Mouse (Mus musculus) hindbrain, embryonic 14.5 days (tissue): ENCODE measurements around the gene Cdk5r2. TPM values are rescaled to one million over a fixed set of nuclear protein-coding genes. Genes with fewer than 3 reads are reported as not detected.

Source experiments
- ATAC-seq: fragments of 200-750 bp; cut with Nextera tagmentation; 2 replicates; pipeline ENCODE4 v1.8.0; 2017; ENCODE audit warnings: moderate number of reproducible peaks, mild to moderate bottlenecking, moderate TSS enrichment, moderate library complexity; ENCODE audit not compliant: low FRiP score
- DNase-seq: peaks from one replicate; pipeline ENCODE4 v3.0.0-alpha.2; 2015; ENCODE audit warnings: low spot score
- H3K27ac ChIP-seq: fragments of 300-500 bp; sonication (generic); 2 replicates; pipeline ENCODE4 v1.5.1; 2014; ENCODE audit warnings: mild to moderate bottlenecking, moderate library complexity
- H3K27me3 ChIP-seq: fragments of 300-500 bp; sonication (generic); 2 replicates; pipeline ENCODE4 v1.6.1; 2014; ENCODE audit warnings: mild to moderate bottlenecking, low read length, mixed read lengths; ENCODE audit not compliant: control insufficient read depth, insufficient read depth
- H3K36me3 ChIP-seq: fragments of 300-500 bp; sonication (generic); replicated peaks from 2 replicates; pipeline ENCODE4 v1.6.1; 2014; ENCODE audit not compliant: control insufficient read depth, insufficient read depth
- H3K4me1 ChIP-seq: fragments of 300-500 bp; sonication (generic); replicated peaks from 2 replicates; pipeline ENCODE4 v1.6.1; 2014; ENCODE audit warnings: antibody characterized with exemption, low read length, mixed read lengths; ENCODE audit not compliant: control insufficient read depth, insufficient read depth
- H3K4me2 ChIP-seq: fragments of 300-500 bp; sonication (generic); replicated peaks from 2 replicates; pipeline ENCODE4 v1.6.1; 2014; ENCODE audit warnings: mild to moderate bottlenecking, moderate library complexity
- H3K4me3 ChIP-seq: fragments of 300-500 bp; sonication (generic); replicated peaks from 2 replicates; pipeline ENCODE4 v1.5.1; 2014; ENCODE audit warnings: mild to moderate bottlenecking, low read length
- H3K9ac ChIP-seq: fragments of 300-500 bp; sonication (generic); 2 replicates; pipeline ENCODE4 v1.6.1; 2014
- H3K9me3 ChIP-seq: fragments of 300-500 bp; sonication (generic); 2 replicates; pipeline ENCODE4 v1.6.1; 2016; ENCODE audit warnings: low read length; ENCODE audit not compliant: control insufficient read depth
- WGBS: fragments of 180-500 bp; shearing (Covaris S2); extraction: QIAGEN DNeasy Blood & Tissue Kit; methylation state at CpG from one replicate; pipeline ENCODE4 v1.1.7; 2014; 5-methylcytosine and 5-hydroxymethylcytosine counted together
- polyA plus RNA-seq: library from polyadenylated mRNA; unstranded; fragments of >200 nt; fragmentation: Nextera tagmentation; extraction: Ambion mirVana; gene quantifications from 2 replicates; pipeline ENCODE4 v1.2.1, GENCODE M21; 2014

Gene Cdk5r2
- 23.3 and 27.4 TPM in 2 replicates for polyA plus RNA-seq

DNA sequence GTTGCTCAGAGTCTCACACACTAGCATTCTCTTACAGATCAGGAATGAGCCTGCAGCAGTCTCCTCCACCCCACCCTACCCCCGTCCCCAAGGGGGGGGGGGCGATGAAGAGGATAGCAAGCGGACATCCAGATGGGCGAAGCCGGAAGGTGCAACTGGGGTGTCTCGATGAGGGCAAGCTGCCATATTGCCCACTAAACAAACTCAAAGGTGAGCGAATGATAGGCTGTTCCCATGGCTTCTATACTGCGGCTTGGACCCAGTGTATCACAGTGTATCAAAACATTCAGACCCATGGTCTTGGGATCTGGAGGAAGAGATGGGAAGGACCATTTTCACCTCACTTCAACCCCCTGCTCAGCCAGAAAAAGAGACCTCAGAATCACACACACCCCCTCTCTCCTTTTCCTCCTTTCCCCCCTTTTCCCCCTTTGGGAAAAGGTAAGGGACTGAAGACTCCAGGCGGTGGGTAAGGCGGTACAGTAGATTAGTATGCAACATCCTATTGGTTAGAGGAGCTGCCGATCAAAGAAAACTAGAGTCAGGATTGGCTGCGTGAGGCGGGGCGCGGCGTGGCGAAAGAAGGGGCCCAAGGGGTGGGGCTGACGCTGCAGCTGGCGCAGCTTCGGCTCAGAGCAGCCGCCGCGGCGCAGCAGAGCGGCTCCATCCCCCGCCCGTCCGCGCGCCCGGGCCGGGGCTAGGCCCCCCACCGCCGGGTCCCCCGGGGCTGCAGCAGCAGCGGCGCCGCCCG is at the start of gene Cdk5r2:
Gene Cdk5r2 (plus strand): TSS at position 629 of the 751 bp plus-strand sequence.
- Histone ChIP-seq H3K9me3 (no peaks in the 10 kb centered on the region), H3K4me2 (peak within 1 kb of the TSS; percentile 57), H3K36me3 (no peaks in the 10 kb centered on the region), H3K4me3 (peak within 1 kb of the TSS; percentile 89), H3K9ac (peak within 1 kb of the TSS; percentile 98), H3K4me1 (peaks cover 28% of the 10 kb centered on the region), H3K27ac (peak within 1 kb of the TSS; percentile 85), H3K27me3 (no peaks in the 10 kb centered on the region)
- ATAC-seq (peak; percentile 92), DNase-seq (peak; percentile 98)
- WGBS: 2% methylated on average over 38 of the region's 39 CpGs

DNA sequence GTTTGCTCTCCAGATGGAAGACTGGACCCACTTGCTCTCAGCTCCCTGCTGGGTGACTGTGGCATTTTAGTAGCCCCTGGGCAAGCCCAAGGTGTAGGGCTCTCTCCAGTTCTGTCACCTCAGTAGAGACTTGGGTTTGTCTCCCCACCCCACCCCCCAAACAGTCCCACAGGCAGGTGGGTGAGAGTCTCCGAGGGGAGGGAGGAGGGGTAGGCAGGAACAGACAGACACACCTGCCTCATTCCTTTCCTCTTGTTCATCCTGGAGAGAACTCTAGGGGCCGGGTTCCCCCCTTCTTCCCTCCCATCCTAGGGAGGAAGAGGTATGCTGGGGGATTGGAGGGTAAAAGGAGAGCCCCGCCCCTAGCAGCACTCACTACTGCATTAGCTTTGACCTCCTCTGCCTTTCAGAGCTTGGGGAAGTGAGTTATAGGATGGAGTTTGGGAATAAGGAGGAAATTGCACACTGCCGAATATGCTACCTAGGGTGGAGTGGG is 49.3 kb upstream of the Cdk5r2 start:
- DNase-seq: no peak
- peaks cover 32% of the 10 kb centered on the region for H3K4me1 ChIP-seq
- H3K9me3 ChIP-seq: no peaks in the 10 kb centered on the region
- H3K4me3 ChIP-seq: no peak overlapping the region
- no peak for ATAC-seq
- H3K4me2 ChIP-seq: no peak overlapping the region
- peaks cover 59% of the 10 kb centered on the region for H3K27me3 ChIP-seq
- H3K9ac ChIP-seq: no peak overlapping the region
- no peak overlapping the region for H3K27ac ChIP-seq
- 29% methylated on average over 4 of the region's 4 CpGs for WGBS
- no peaks in the 10 kb centered on the region for H3K36me3 ChIP-seq

DNA sequence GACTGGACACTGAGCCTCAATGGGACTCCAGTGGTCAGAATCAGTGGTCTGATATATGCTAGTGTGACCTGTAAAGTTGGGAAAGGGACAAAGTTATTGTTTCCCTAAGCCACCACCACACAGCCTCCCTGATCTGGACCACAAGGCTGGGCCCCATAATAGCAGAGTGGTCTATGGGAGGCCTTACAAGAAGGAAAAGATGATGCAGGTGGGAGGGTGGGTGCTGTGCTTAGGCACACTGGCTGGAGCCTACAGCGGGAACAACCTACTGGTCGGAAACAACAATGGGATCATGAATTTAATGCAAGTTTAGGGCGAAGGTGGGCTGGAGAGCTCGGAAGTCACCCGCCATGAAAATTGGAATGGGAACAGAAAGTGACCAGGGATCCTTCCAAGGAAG is 48.9 kb upstream of the Cdk5r2 start:
- Histone ChIP-seq H3K27ac (no peak overlapping the region), H3K9ac (no peak overlapping the region), H3K4me1 (peaks cover 32% of the 10 kb centered on the region), H3K36me3 (no peaks in the 10 kb centered on the region), H3K4me2 (peak overlapping the region; percentile 62; the same call in 1 of the 2 replicates), H3K9me3 (no peaks in the 10 kb centered on the region), H3K4me3 (no peak overlapping the region), H3K27me3 (peaks cover 55% of the 10 kb centered on the region)
- DNase-seq: no peak
- WGBS: 17% methylated on average over 5 of the region's 5 CpGs
- no peak for ATAC-seq

DNA sequence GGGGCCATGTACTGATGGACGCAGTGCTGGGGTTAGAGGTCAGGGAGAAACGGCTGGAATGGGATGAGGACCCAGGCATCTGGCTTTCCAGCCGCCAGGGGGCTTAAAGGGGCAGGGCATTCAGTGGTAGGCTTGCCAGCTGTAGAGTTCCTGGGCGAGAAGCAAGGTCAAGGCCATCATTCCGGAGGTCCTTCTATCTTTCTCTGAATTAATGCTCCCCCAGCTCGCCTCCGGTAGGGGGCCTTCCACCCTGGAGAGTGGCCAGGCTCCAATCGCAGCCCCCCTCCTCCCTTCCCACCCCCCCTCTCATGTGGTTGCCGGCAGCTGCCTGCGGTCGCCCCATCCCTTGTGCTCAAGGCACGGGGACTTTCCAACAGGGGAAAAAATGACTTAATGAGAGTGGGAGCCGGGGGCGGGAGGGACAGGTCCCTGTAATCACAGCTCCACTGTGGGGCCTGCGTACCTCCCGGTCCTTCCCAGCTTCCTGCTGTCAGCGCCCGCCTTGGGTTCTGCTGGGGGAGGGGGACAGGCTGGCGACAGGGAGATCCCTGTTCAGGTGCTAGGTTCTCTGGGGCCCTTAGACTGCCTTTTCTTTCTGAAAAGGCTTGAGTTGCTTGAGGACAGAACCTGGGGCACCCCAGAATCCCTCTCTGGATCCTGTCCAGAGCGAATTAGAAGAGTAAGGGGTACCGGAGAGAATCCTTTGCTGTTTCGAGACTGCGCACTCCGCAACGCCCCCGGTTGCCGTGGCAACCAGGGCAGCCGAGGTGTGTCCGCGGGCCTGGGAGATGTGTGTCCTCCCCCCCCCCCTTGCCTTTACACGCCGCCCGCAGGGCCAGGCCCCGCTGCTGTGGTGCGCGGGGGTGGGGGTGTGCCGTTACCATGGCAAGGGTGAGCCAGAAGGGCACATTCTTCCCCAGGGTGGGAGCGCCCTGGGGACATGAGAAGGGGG is 48.1 kb upstream of the Cdk5r2 start:
- H3K4me1 ChIP-seq: peaks cover 32% of the 10 kb centered on the region
- WGBS: under 1% methylated on average over 36 of the region's 38 CpGs

DNA sequence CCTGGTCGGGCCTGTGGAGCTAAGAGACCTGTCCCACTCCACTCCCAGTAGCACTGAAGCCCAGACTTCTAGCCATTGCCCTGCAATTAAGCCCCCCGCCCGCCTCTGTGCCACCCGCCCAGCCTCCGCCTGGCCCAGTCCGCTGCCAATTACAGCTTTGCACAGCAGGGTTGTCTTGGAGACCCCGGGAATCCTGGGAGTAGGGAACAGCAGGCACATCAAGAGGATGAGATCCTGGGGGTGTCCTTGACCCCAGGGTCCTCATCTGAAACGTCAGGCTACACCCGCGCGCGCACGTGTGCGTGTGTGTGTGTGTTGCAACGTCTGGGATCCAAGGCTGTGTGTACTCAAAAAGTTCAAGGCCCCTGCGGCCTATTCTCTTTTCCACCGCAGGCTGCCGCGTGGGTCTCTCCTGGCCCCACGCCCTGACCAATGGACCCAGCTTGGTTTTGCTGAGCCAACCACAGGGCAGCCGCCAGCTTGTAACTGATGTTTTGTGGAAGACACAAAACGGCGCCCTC is 47.1 kb upstream of the Cdk5r2 start:
- 0 out of 2 replicates have a peak overlapping the region, but pooled peaks have one; percentile 48 for H3K9ac ChIP-seq
- H3K4me3 ChIP-seq: peak overlapping the region; percentile 7; the same call in 1 of the 2 replicates
- H3K4me2 ChIP-seq: peak overlapping the region; percentile 62
- peaks cover 37% of the 10 kb centered on the region for H3K27me3 ChIP-seq
- no peaks in the 10 kb centered on the region for H3K36me3 ChIP-seq
- peaks cover 32% of the 10 kb centered on the region for H3K4me1 ChIP-seq
- peak; percentile 12; the same call in 1 of the 2 replicates for ATAC-seq
- 3% methylated on average over 23 of the region's 23 CpGs for WGBS
- no peak for DNase-seq
- no peaks in the 10 kb centered on the region for H3K9me3 ChIP-seq
- no peak overlapping the region for H3K27ac ChIP-seq

More for the DNA sequence above, 48.1 kb upstream of the Cdk5r2 start:
- peak overlapping the region; percentile 62 for H3K4me2 ChIP-seq
- peak overlapping the region; percentile 26; the same call in 1 of the 2 replicates for H3K27ac ChIP-seq
- DNase-seq: peak; percentile 66
- peak overlapping the region; percentile 48 for H3K9ac ChIP-seq
- H3K36me3 ChIP-seq: no peaks in the 10 kb centered on the region
- H3K4me3 ChIP-seq: peak overlapping the region; percentile 25
- no peaks in the 10 kb centered on the region for H3K9me3 ChIP-seq
- peak; percentile 33 for ATAC-seq
- peaks cover 47% of the 10 kb centered on the region for H3K27me3 ChIP-seq

DNA sequence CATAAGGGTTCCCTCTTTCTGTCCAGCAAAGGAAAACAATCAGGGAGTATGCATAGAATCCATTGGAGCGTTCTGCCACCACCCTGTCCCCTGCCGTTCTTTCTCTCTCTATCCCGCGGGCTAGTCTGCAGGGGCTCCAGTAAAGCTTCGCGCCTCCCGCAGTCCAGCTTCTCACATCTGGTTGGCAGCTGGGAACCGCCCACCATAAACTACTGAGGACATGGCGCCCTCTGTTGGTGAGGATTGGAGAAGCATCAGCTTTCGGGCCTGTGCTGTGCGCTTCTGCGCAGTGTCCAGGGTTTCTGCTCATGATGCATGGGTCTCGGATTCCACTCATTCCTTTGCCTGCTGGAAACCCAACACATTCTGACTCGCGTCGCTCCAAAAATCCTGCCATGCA is 46.7 kb upstream of the Cdk5r2 start:
- ATAC-seq: peak; percentile 75
- H3K4me3 ChIP-seq: 0 out of 2 replicates have a peak overlapping the region, but pooled peaks have one; percentile 10
- H3K9ac ChIP-seq: peak overlapping the region; percentile 48; the same call in 1 of the 2 replicates
- DNase-seq: peak; percentile 96
- H3K9me3 ChIP-seq: no peaks in the 10 kb centered on the region
- under 1% methylated on average over 16 of the region's 16 CpGs for WGBS
- H3K27me3 ChIP-seq: peaks cover 33% of the 10 kb centered on the region
- H3K27ac ChIP-seq: no peak overlapping the region
- H3K36me3 ChIP-seq: no peaks in the 10 kb centered on the region
- H3K4me1 ChIP-seq: peaks cover 32% of the 10 kb centered on the region
- H3K4me2 ChIP-seq: peak overlapping the region; percentile 62

DNA sequence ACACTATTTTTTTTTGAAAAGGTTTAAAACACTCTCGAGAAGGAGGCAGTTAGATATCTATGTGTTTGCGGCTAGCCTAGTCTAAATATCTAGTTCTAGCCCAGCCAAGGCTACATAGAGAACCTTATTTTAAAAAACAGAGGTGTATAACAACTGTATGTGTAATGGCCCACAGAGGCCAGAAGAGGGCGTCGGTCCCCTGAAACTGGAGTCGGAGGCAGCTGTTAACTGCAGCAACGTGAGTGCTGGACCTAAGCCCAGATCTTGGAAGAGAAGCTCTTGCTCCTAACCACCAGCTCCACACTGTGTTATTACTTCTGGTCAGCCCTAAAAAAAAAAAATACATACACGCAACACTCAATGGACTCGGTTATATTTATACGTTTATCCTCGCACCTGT is 45.7 kb upstream of the Cdk5r2 start:
- Histone ChIP-seq H3K27ac (no peak overlapping the region), H3K36me3 (no peaks in the 10 kb centered on the region), H3K4me2 (no peak overlapping the region), H3K27me3 (peaks cover 26% of the 10 kb centered on the region), H3K4me3 (no peak overlapping the region), H3K9ac (no peak overlapping the region), H3K4me1 (peaks cover 25% of the 10 kb centered on the region), H3K9me3 (no peaks in the 10 kb centered on the region)
- DNase-seq (no peak), ATAC-seq (no peak)
- 62% methylated on average over 10 of the region's 10 CpGs for WGBS

DNA sequence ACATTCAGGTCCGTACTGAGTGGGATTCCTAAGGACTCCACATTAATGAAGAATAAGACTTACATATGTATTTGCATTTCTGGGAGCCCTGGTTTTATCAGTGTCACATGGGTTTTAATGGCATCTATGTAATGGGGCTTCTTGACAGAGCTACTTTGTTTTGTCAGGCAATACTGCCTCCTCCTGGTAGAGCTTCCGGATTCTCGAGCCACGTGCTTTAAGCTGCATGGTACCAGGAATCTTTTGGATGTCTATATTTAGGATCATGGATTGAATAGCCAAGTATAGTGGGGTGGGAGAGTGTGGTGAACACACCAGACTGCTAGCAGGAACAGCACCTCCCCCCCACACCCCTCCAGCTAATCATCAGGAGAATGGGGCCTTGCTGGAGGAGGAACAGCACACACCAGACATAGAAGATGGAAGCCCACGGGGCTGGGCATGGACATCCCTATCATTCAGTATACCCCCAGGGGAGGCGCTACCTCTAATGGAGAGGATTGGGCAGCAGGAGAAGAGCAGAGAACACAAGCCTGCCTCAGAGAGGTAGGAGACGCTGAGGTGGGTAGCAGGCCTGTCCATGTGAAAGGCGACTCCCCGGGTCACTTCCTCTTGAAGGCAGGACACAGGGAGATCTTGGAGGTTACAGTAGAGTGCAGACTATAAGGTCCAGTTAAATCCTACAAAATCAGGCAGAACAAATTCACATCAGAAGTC is 39.6 kb upstream of the Cdk5r2 start:
- Histone ChIP-seq H3K4me1 (peaks cover 8% of the 10 kb centered on the region), H3K36me3 (no peaks in the 10 kb centered on the region), H3K4me2 (no peak overlapping the region), H3K27me3 (no peaks in the 10 kb centered on the region), H3K4me3 (no peak overlapping the region), H3K9me3 (no peaks in the 10 kb centered on the region), H3K27ac (no peak overlapping the region), H3K9ac (no peak overlapping the region)
- DNase-seq: no peak
- 82% methylated on average over 9 of the region's 9 CpGs for WGBS
- ATAC-seq: no peak
